Mouse (Mus musculus) common myeloid progenitor, adult 5-6 weeks (primary cell): Measurements from ENCODE around the gene Mapk8ip1. TPM values are rescaled to one million over a fixed set of nuclear protein-coding genes. Genes with fewer than 3 reads are reported as not detected.

ENCODE experiments used
- ATAC-seq: replicated peaks from 2 replicates; pipeline ENCODE4 v1.8.0; 2016; ENCODE audit warnings: low read depth, mild to moderate bottlenecking, moderate TSS enrichment, inconsistent platforms; ENCODE audit not compliant: poor library complexity, severe bottlenecking
- total RNA-seq: library from RNA; stranded (forward); fragments of 200-1000, 187-1606 nt; gene quantifications from 2 replicates; pipeline ENCODE4 v1.2.3, GENCODE M21; 2017

The Mapk8ip1 gene
- total RNA-seq, 1 experiment from 2014 or later, result not detected

GRCm38 (mm10) chr2:92377320-92377719 is 23.7 kb downstream of the Mapk8ip1 start:
- ATAC-seq, result no peak

GRCm38 (mm10) chr2:92376300-92376699 is 24.8 kb downstream of the Mapk8ip1 start:
- no peak for ATAC-seq

GRCm38 (mm10) chr2:92375788-92376187 is 25.3 kb downstream of the Mapk8ip1 start:
- no peak for ATAC-seq

GRCm38 (mm10) chr2:92375099-92375623 is 25.9 kb downstream of the Mapk8ip1 start:
- ATAC-seq, result peak; percentile 91

- peak; percentile 43 for ATAC-seq
Measured at GRCm38 (mm10) chr2:92374514-92374913, 26.5 kb downstream of the Mapk8ip1 start, which contains the start of the genes Pex16 and Large2. TSS of gene Pex16 (plus strand) at chr2:92374676. TSS of gene Large2 (minus strand) at chr2:92374869.

- no peak for ATAC-seq
Measured at GRCm38 (mm10) chr2:92373437-92373813, 27.6 kb downstream of the Mapk8ip1 start.

- ATAC-seq, result no peak
Measured at GRCm38 (mm10) chr2:92372767-92373436, 28.2 kb downstream of the Mapk8ip1 start.

GRCm38 (mm10) chr2:92371971-92372690 is 28.9 kb downstream of the Mapk8ip1 start:
- no peak for ATAC-seq

- ATAC-seq, result no peak
Measured at GRCm38 (mm10) chr2:92370821-92371805, 29.9 kb downstream of the Mapk8ip1 start.

GRCm38 (mm10) chr2:92370375-92370774 is 30.7 kb downstream of the Mapk8ip1 start:
- no peak for ATAC-seq

GRCm38 (mm10) chr2:92367383-92368029 is 33.6 kb downstream of the Mapk8ip1 start:
- ATAC-seq, result no peak

- ATAC-seq, result no peak
Measured at GRCm38 (mm10) chr2:92365568-92365967, 35.5 kb downstream of the Mapk8ip1 start.

- no peak for ATAC-seq
Measured at GRCm38 (mm10) chr2:92364086-92364485, 37.0 kb downstream of the Mapk8ip1 start.

- no peak for ATAC-seq
Measured at GRCm38 (mm10) chr2:92362571-92363228, 38.4 kb downstream of the Mapk8ip1 start.

GRCm38 (mm10) chr2:92361795-92362194 is 39.3 kb downstream of the Mapk8ip1 start:
- ATAC-seq, result no peak

- ATAC-seq, result no peak
Measured at GRCm38 (mm10) chr2:92360893-92361292, 40.2 kb downstream of the Mapk8ip1 start.

- ATAC-seq, result no peak
Measured at GRCm38 (mm10) chr2:92360186-92360823, 40.8 kb downstream of the Mapk8ip1 start.

- no peak for ATAC-seq
Measured at GRCm38 (mm10) chr2:92359301-92359700, 41.8 kb downstream of the Mapk8ip1 start.

GRCm38 (mm10) chr2:92354224-92354623 is 46.8 kb downstream of the Mapk8ip1 start:
- no peak for ATAC-seq
